Mouse (Mus musculus): Measurements from ENCODE around the gene Sgta.

DNA sequence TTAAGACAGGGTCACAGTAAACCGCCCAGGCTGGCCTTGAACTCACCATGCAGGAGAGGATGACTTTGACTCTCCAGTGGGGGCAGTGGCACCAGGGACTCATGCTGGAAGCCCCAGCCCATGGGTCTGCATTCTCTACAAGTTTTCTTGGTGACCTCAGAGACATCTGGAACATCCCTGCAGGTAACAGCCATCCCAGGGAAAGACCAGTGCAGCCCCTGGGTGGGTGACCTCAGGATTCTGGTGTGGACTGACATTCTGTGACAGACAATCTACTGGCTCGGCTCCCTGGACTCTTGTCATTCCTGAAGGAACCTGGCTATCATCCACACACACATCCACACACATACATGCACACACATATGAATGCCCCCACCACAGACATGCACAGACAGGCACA lies 44.3 kb downstream of the Sgta start:
- TF ChIP-seq CTCF (IDR thresholded peaks at IDR 0.05; ENCODE audit: low read depth, low read length) (no peak), POLR2A (IDR thresholded peaks at IDR 0.05; ENCODE audit: borderline replicate concordance, low read depth, low read length) (no peak)
